Mouse (Mus musculus): ENCODE data around the gene Pgpep1. TPM values are rescaled to one million over a fixed set of nuclear protein-coding genes. Genes with fewer than 3 reads are reported as not detected.

Gene Pgpep1
- 1.2 and 3.4 TPM in 2 replicates for total RNA-seq (2023)

DNA sequence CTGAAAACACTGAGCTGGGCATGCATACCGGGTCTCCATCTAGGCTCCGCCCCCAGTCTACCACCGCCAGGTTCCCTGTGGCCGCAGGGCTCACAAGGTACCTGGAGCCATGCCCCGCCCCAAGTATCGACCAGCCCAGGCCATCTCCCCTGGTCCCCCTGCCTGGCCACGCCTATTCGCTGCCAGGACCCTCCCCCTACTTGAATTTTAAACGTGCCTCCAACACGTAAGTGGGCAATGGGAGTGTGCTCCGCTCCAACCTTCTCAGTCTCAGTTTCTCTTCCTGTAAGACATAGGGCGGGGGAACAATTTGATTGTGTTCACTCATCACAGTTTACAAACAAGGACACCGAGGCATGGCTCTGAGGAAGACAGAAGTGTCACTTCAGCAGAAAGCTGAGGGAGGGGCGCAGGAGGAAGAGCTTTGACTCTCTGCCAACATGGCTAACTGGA lies at the start of gene Pgpep1:
Pgpep1 (minus strand) TSS at position 116 of the 453 bp plus-strand sequence.

DNA sequence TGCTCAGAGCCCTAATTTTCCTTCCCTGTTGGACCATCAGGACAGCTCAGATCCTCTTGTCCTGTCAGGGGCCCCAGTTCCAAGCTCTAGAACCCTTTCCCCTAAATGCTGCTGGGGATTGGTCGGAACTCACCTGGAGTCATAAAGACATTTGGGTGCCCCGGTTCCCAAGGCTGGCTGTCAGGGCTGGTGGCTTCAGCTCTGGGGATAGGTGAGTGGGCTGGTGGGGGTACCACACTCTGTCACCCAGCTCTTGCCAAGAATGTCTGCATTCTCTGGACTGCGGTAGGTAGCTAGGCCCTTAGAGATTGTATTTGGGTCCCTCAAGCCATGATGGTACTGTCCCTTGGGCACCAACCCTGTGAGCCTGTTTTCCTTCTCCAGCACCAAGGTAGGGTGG lies 43.1 kb upstream of the Pgpep1 start, which contains the start of gene Iqcn:
Iqcn (plus strand) TSS at position 171 of the 400 bp plus-strand sequence.

DNA sequence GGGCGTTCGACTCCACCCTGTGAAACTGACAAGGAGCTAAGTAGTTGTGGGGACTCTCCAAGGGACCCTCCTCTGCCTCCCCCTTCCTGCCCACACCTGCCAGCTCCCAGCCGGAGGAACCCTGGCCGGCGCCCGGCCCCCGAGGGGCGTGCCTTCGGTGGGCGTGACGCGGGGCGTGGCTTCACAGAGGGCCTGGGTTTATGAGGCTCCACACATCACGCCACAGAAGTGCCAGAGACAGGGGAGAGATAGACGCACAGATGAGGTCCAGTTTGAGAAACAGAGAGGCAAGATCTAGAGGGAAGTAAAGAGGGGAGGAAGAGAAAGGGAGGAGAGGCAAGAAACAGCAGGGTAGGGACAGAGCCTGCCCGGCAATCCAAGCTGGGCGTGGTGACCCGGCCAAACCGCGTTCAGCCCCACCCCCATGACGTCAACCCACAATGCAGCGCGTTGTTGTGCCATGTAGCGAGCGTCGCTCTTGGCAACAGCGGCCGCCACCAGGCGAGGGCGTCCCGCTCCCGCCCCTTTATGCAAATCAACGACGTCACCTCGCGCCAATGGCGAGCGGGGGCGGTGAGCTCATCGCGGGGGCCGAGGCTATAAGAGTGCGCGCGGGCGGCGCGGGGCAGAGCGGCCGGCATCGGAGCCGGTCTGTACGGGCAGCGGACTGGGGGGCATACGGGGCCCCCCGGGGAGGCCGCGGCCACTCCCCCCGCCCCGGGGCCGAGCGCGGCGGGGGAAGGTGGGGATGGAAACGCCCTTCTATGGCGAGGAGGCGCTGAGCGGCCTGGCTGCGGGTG lies 38.3 kb upstream of the Pgpep1 start, which contains the start of gene Jund:
Jund (plus strand) TSS at position 640 of the 800 bp plus-strand sequence.

DNA sequence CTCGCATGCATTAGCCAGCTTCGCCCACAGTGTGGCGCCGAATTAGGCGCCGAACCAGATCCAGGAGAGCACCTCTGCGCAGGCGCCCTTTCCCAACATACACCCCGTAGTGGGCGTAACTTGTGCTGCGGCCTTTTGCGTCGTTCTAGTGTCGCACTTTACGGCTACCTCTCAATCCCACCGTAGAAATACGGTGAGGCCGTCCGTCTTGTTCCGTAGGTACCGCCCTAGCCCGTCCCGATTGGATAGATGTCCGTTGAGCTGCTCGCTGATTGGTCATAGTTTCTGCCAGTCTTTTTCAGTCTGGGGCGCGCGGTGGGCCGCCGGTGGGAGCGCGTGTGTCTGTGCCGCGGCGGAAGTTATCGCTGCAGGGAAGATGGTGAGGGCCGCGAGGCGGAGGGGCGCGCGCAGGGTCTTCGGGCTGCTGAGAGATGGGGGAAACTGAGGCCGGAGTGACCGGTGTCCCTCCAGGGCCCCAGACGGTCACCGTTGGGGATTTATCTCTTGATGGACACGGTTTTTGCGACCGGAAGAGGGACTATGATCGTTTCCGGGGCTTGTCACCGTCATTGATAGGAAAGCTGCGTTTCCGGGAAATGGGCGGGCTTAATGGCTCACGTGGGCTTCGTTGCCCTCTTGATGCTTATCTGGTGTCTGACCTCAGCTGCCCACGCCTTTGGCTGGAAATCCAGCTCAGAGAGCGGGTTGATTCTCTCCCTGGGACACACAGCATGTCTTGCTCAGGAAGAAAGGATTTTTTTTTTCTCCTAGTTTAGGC lies 13.1 kb upstream of the Pgpep1 start, which contains the start of gene Lsm4:
Lsm4 (plus strand) TSS at position 170 of the 778 bp plus-strand sequence.

DNA sequence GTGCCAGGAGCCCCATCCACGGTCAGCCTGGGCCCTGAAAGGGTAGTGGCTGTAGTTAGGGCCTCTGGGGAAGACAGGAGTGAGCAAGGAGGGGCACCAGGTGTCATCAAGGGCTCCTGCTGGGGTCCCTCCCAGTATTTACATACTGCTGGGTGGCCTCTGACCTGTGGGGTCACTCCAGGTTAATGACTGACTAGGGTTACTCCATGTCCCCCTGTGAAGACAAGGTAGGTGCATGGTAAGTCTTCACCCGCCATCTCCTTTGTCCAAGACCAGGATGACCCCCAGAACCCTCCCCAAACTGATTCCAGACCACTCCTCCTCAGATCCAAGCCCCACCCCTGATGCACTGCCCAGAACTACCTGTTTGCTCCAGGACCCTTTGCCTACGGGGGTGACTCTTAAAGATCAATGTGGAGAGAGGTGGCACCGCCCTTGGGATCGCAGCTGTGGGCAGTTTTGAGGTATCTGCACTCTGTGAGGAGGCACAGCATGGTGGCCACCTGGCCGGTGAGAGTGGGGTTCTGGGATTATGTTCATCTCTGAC lies 27.8 kb downstream of the Pgpep1 start, which contains the start of gene Gdf15:
Gdf15 (minus strand) TSS at position 111 of the 547 bp plus-strand sequence.

DNA sequence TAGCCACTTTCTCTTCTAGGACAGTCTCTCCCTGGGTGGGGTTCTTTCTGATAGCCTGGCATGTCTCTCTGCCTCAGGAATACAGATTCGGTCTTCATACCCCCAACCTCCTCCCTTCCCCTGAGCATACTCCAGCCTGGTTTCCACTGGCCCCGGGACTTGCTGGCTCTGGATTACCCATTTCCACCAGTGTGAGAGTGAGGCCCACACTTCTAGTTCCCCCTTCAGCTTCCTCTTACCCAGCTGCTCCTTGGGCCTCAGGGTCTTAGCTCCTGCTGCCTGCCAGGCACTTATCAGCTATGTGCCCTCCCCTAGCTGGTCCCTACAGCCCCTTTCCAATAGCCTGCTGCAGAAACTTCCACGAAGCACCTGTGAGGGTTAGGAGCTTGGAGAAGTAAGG lies 44.3 kb downstream of the Pgpep1 start, which contains the start of gene Lrrc25:
Lrrc25 (plus strand) TSS at position 262 of the 400 bp plus-strand sequence.

DNA sequence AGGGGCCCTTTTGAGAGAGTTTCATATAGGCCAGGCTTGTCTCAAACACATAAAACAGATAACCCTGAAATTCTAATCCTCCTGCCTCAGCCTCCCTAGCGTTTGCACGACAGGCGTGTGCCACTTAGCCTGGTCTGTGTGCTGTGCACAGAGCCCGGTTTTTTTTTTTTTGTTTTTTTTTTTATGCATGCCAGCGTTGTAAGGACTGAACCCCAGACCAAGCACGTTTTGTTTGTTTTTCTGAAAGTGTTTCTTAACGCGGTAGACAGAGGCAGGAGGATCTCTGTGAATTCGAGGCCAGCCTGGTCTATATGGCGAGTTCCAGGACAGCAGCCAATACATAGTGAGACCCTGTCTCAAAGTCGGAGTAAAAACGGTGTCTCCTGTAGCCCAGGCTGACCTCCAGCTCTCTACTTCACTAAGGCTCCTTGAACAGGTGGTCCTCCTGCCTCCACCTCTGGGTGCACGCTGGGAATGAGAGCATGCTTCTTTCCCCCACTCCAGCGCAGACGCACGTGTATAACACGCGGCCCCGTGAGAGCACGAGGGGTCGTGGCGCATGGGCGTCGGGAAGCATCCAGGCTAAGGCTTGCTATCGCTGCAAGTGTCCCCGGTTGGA lies 51.3 kb downstream of the Pgpep1 start, which contains the start of gene Ssbp4:
Ssbp4 (minus strand) TSS at position 124 of the 619 bp plus-strand sequence.

Other genes with a start within 250 kb of the Pgpep1 start
- gene Crtc1, start 220.8 kb downstream of the Pgpep1 start, total RNA-seq (2023) = 3.2 and 9.3 TPM in 2 replicates
- gene Klhl26, start 183.4 kb downstream of the Pgpep1 start, total RNA-seq (2023) = 1.6 and 1.9 TPM in 2 replicates
- not detected in 2 replicates for gene Tmem59l, start 173.0 kb downstream of the Pgpep1 start, total RNA-seq (2023)
- 0.57 TPM in 1 of 2 replicates, not detected in the other for gene Crlf1, start 167.2 kb downstream of the Pgpep1 start, total RNA-seq (2023)
- gene Rex1bd, start 153.6 kb downstream of the Pgpep1 start, total RNA-seq (2023) = 28.1 and 40.0 TPM in 2 replicates
- 559 and 837 TPM in 2 replicates for gene Uba52, start 149.6 kb downstream of the Pgpep1 start, total RNA-seq (2023)
- 162 and 198 TPM in 2 replicates for gene Fkbp8, start 132.7 kb downstream of the Pgpep1 start, total RNA-seq (2023)
- 29.8 and 33.9 TPM in 2 replicates for gene Kxd1, start 132.4 kb downstream of the Pgpep1 start, total RNA-seq (2023)
- 64.2 and 80.9 TPM in 2 replicates for gene Ell, start 120.9 kb downstream of the Pgpep1 start, total RNA-seq (2023)
- gene Isyna1, start 66.0 kb downstream of the Pgpep1 start, total RNA-seq (2023) = 36.8 and 37.0 TPM in 2 replicates
- gene Ssbp4, start 51.5 kb downstream of the Pgpep1 start, total RNA-seq (2023) = 61.1 and 64.5 TPM in 2 replicates
- gene Lrrc25, start 44.2 kb downstream of the Pgpep1 start, total RNA-seq (2023) = 118 and 126 TPM in 2 replicates
- gene Gdf15, start 27.9 kb downstream of the Pgpep1 start, total RNA-seq (2023) = 0.66 TPM in 2 replicates
- gene Lsm4, start 12.9 kb upstream of the Pgpep1 start, total RNA-seq (2023) = 33.3 and 36.4 TPM in 2 replicates
- 770 and 908 TPM in 2 replicates for gene Jund, start 38.6 kb upstream of the Pgpep1 start, total RNA-seq (2023)
- gene Iqcn, start 43.1 kb upstream of the Pgpep1 start, total RNA-seq (2023) = 2.7 and 3.1 TPM in 2 replicates
- gene Gm3336, start 58.2 kb upstream of the Pgpep1 start, total RNA-seq (2023) = 0.39 TPM in 1 of 2 replicates, not detected in the other
- gene Pde4c, start 63.3 kb upstream of the Pgpep1 start, total RNA-seq (2023) = 0.41 and 0.51 TPM in 2 replicates
- 1.3 and 2.0 TPM in 2 replicates for gene Rab3a, start 94.3 kb upstream of the Pgpep1 start, total RNA-seq (2023)
- gene Mpv17l2, start 100.6 kb upstream of the Pgpep1 start, total RNA-seq (2023) = 12.1 and 18.3 TPM in 2 replicates
- gene Pik3r2, start 116.3 kb upstream of the Pgpep1 start, total RNA-seq (2023) = 16.9 and 17.2 TPM in 2 replicates
- 167 and 180 TPM in 2 replicates for gene Mast3, start 144.7 kb upstream of the Pgpep1 start, total RNA-seq (2023)
- 0.63 and 0.98 TPM in 2 replicates for gene Il12rb1, start 148.1 kb upstream of the Pgpep1 start, total RNA-seq (2023)
- gene Arrdc2, start 179.3 kb upstream of the Pgpep1 start, total RNA-seq (2023) = 13.1 and 14.2 TPM in 2 replicates
- gene Kcnn1, start 202.9 kb upstream of the Pgpep1 start, total RNA-seq (2023) = not detected in 2 replicates
- gene Ccdc124, start 213.5 kb upstream of the Pgpep1 start, total RNA-seq (2023) = 28.6 and 33.1 TPM in 2 replicates
- gene Slc5a5, start 232.4 kb upstream of the Pgpep1 start, total RNA-seq (2023) = not detected in 2 replicates
- 831 and 972 TPM in 2 replicates for gene Rpl18a, start 237.0 kb upstream of the Pgpep1 start, total RNA-seq (2023)
- gene Map1s, start 245.5 kb upstream of the Pgpep1 start, total RNA-seq (2023) = 19.7 and 30.6 TPM in 2 replicates

All from neutrophil, adult 65 days (primary cell).